14 mouse cellular contexts compared by ENCODE assay signal in the genomic region with DNA sequence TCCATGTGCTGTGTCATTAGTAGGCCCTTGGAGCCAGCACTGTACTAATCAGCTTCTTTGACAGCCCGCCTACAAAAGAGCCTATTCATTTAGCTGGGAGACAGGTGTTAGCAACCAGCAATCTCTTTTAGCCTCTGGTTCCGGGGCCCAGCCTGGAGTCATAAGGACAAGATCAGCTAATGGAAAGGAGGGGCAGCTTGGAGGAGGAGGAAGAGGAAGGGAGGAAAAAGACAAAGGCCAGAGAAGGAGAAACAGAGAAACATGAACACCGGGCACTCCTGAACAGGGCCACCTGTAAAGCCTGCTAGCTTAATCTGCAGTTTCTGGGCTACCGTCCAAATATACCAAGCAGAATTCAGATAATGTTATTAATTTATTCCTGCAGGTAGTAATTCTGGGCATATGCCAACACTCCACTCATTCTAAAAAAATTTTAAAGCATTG. TPM values are rescaled to one million over a fixed set of nuclear protein-coding genes. Genes with fewer than 3 reads are reported as not detected.
A peak's percentile ranks its signal among the peaks of the same experiment; 100 is the strongest.
DNase-seq lines count a peak whose midpoint lies in the region; ATAC-seq and TF ChIP-seq lines count a peak whose summit lies in the region.
"Had no signal": no experiment of that assay in that cellular context is flagged by ENCODE, and none has a peak within 500 bp of the region (broad histone marks: within the 10 kb centered on the region; RNA-seq: fewer than 3 reads in every experiment).

No protein-coding gene starts in this region.

- TF ChIP-seq POLR2A in lung, adult 2 months (IDR thresholded peaks at IDR 0.05; ENCODE audit: borderline replicate concordance, extremely low read depth, low read depth, low read length) = no peak

- no peaks in the 10 kb centered on the region for H3K36me3 ChIP-seq in embryonic facial prominence, embryonic 14.5 days (ENCODE audit: control insufficient read depth, insufficient read depth, low read length)
- H3K36me3 ChIP-seq in embryonic facial prominence, embryonic 10.5 days (replicated peaks) = no peaks in the 10 kb centered on the region
- H3K36me3 ChIP-seq in liver, embryonic 11.5 days (ENCODE audit: control insufficient read depth, insufficient read depth, low read length) = no peaks in the 10 kb centered on the region
- H3K36me3 ChIP-seq: heart, embryonic 13.5 days had no signal

- no peaks in the 10 kb centered on the region for H3K9me3 ChIP-seq in embryonic facial prominence, embryonic 14.5 days (ENCODE audit: control insufficient read depth, low read length)
- H3K9me3 ChIP-seq in embryonic facial prominence, embryonic 10.5 days = no peaks in the 10 kb centered on the region
- no peaks in the 10 kb centered on the region for H3K9me3 ChIP-seq in liver, embryonic 11.5 days (ENCODE audit: control insufficient read depth, low read length)
- H3K9me3 ChIP-seq: heart, embryonic 13.5 days had no signal

- peak; percentile 55; the same call in 1 of the 2 replicates for ATAC-seq in embryonic facial prominence, embryonic 14.5 days (ENCODE audit: low read depth)
- ATAC-seq in liver, embryonic 11.5 days (replicated peaks; ENCODE audit: low FRiP score) = peak; percentile 40; the same call in 1 of the 2 replicates

- TF ChIP-seq CTCF in lung, adult 2 months (IDR thresholded peaks at IDR 0.05; ENCODE audit: insufficient read depth, low read length) = no peak

- H3K27ac ChIP-seq in embryonic facial prominence, embryonic 14.5 days (replicated peaks; ENCODE audit: low read depth, low read length) = no peak overlapping the region
- no peak overlapping the region for H3K27ac ChIP-seq in embryonic facial prominence, embryonic 10.5 days (replicated peaks)
- H3K27ac ChIP-seq in liver, embryonic 11.5 days (ENCODE audit: low read depth, low read length) = peak overlapping the region; percentile 44; the same call in 1 of the 2 replicates
- H3K27ac ChIP-seq: heart, embryonic 13.5 days; macrophage had no signal

- peak; percentile 29 for DNase-seq in embryonic facial prominence, embryonic 14.5 days (ENCODE audit: low spot score)
- no peak for DNase-seq in embryonic facial prominence, embryonic 10.5 days (ENCODE audit: low spot score)
- DNase-seq in retina, postnatal 1 day = peak; percentile 75
- no peak for DNase-seq in retina, embryonic 14.5 days (ENCODE audit: low spot score)
- no peak for DNase-seq in liver, embryonic 11.5 days (ENCODE audit: low spot score)
- no peak for DNase-seq in lung, adult 2 months
- DNase-seq in gastrocnemius, adult 8-10 months (ENCODE audit: low spot score in 2 of 2) = no peak
- DNase-seq in cerebellum, postnatal 4 days (ENCODE audit: low spot score in 2 of 2) = no peak
- DNase-seq: adrenal gland, adult 2 months; cerebellum, postnatal 25 days had no signal

- H3K9ac ChIP-seq in embryonic facial prominence, embryonic 14.5 days (ENCODE audit: low read depth, low read length) = no peak overlapping the region
- no peak overlapping the region for H3K9ac ChIP-seq in liver, embryonic 11.5 days (ENCODE audit: low read depth, low read length)
- H3K9ac ChIP-seq: heart, embryonic 13.5 days had no signal

- 40% methylated on average over 4 of the region's 4 CpGs for WGBS in embryonic facial prominence, embryonic 14.5 days
- WGBS in embryonic facial prominence, embryonic 10.5 days = 62% methylated on average over 4 of the region's 4 CpGs
- 65% methylated on average over 4 of the region's 4 CpGs for WGBS in liver, embryonic 11.5 days
- WGBS in lung, adult 2 months = 63% methylated on average over 4 of the region's 4 CpGs

- H3K4me1 ChIP-seq in embryonic facial prominence, embryonic 14.5 days (ENCODE audit: control insufficient read depth, insufficient read depth, low read length) = no peaks in the 10 kb centered on the region
- peaks cover 10% of the 10 kb centered on the region for H3K4me1 ChIP-seq in embryonic facial prominence, embryonic 10.5 days
- H3K4me1 ChIP-seq in liver, embryonic 11.5 days (replicated peaks; ENCODE audit: control insufficient read depth, insufficient read depth, low read length) = peaks cover 32% of the 10 kb centered on the region
- peaks cover 4% of the 10 kb centered on the region for H3K4me1 ChIP-seq in lung, adult 2 months (ENCODE audit: control insufficient read depth, insufficient read depth, low read length)

- H3K27me3 ChIP-seq in embryonic facial prominence, embryonic 14.5 days (replicated peaks; ENCODE audit: control insufficient read depth, insufficient read depth, low read length) = no peaks in the 10 kb centered on the region
- H3K27me3 ChIP-seq in embryonic facial prominence, embryonic 10.5 days (replicated peaks; ENCODE audit: low read depth, poor library complexity, severe bottlenecking) = no peaks in the 10 kb centered on the region
- no peaks in the 10 kb centered on the region for H3K27me3 ChIP-seq in liver, embryonic 11.5 days (replicated peaks; ENCODE audit: control insufficient read depth, insufficient read depth, low read length)
- H3K27me3 ChIP-seq: heart, embryonic 13.5 days had no signal

- H3K4me3 ChIP-seq in embryonic facial prominence, embryonic 14.5 days (ENCODE audit: low read depth, low read length) = no peak overlapping the region
- H3K4me3 ChIP-seq in embryonic facial prominence, embryonic 10.5 days = no peak overlapping the region
- no peak overlapping the region for H3K4me3 ChIP-seq in liver, embryonic 11.5 days (ENCODE audit: low read depth, low read length)
- no peak overlapping the region for H3K4me3 ChIP-seq in lung, adult 2 months (replicated peaks; ENCODE audit: extremely low read depth, low read depth, low read length)
- H3K4me3 ChIP-seq: heart, embryonic 13.5 days had no signal

- H3K4me2 ChIP-seq in embryonic facial prominence, embryonic 14.5 days (ENCODE audit: low read depth, low read length) = no peak overlapping the region
- H3K4me2 ChIP-seq in liver, embryonic 11.5 days = no peak overlapping the region
- H3K4me2 ChIP-seq: heart, embryonic 13.5 days had no signal

RNA-seq across cellular contexts. Expression of a gene that starts 7.5 kb away (rescaled TPM):
- polyA plus RNA-seq in embryonic facial prominence, embryonic 14.5 days (2014; fragmentation: Nextera tagmentation; extraction: Ambion mirVana) = 9.7 and 10.2 TPM in 2 replicates
- 11.3 and 11.5 TPM in 2 replicates for polyA plus RNA-seq in embryonic facial prominence, embryonic 10.5 days (2016; fragmentation: Nextera tagmentation; extraction: Ambion mirVana)
- 27.5 and 29.7 TPM in 2 replicates for polyA plus RNA-seq in liver, embryonic 11.5 days (2014; fragmentation: Nextera tagmentation; extraction: Ambion mirVana)
- polyA plus RNA-seq in lung, adult 2 months (2012; rRNA removed) = 9.5 and 10.4 TPM in 2 replicates
- 1 to 10 TPM; 7.5 to 9.7 (median 8.8) TPM for total RNA-seq in gastrocnemius, adult 8-10 months (2022)

RNA-seq across cellular contexts. Expression of a gene that starts 26.9 kb away (rescaled TPM):
- 14.5 and 15.0 TPM in 2 replicates for polyA plus RNA-seq in embryonic facial prominence, embryonic 14.5 days (2014; fragmentation: Nextera tagmentation; extraction: Ambion mirVana)
- polyA plus RNA-seq in embryonic facial prominence, embryonic 10.5 days (2016; fragmentation: Nextera tagmentation; extraction: Ambion mirVana) = 13.7 and 14.7 TPM in 2 replicates
- polyA plus RNA-seq in liver, embryonic 11.5 days (2014; fragmentation: Nextera tagmentation; extraction: Ambion mirVana) = 14.4 and 14.8 TPM in 2 replicates
- 9.3 and 11.7 TPM in 2 replicates for polyA plus RNA-seq in lung, adult 2 months (2012; rRNA removed)
- total RNA-seq in gastrocnemius, adult 8-10 months (2022) = 1 to 10 TPM; 3.1 to 4.1 (median 3.6) TPM

RNA-seq across cellular contexts. Expression of a gene that starts 28.4 kb away (rescaled TPM):
- 0.30 and 0.47 TPM in 2 replicates for polyA plus RNA-seq in embryonic facial prominence, embryonic 14.5 days (2014; fragmentation: Nextera tagmentation; extraction: Ambion mirVana)
- polyA plus RNA-seq in embryonic facial prominence, embryonic 10.5 days (2016; fragmentation: Nextera tagmentation; extraction: Ambion mirVana) = 0.26 and 0.35 TPM in 2 replicates
- polyA plus RNA-seq in liver, embryonic 11.5 days (2014; fragmentation: Nextera tagmentation; extraction: Ambion mirVana) = 0.13 and 0.15 TPM in 2 replicates
- 0.08 and 0.11 TPM in 2 replicates for polyA plus RNA-seq in lung, adult 2 months (2012; rRNA removed)
- total RNA-seq in gastrocnemius, adult 8-10 months (2022) = not detected
- total RNA-seq: left cerebral cortex, postnatal 36 days; neutrophil, adult 5-6 weeks had no signal
- polyA plus RNA-seq: macrophage had no signal

RNA-seq across cellular contexts. Expression of a gene that starts 44.7 kb away (rescaled TPM):
- 24.3 and 30.7 TPM in 2 replicates for polyA plus RNA-seq in embryonic facial prominence, embryonic 14.5 days (2014; fragmentation: Nextera tagmentation; extraction: Ambion mirVana)
- 41.2 and 45.6 TPM in 2 replicates for polyA plus RNA-seq in embryonic facial prominence, embryonic 10.5 days (2016; fragmentation: Nextera tagmentation; extraction: Ambion mirVana)
- polyA plus RNA-seq in liver, embryonic 11.5 days (2014; fragmentation: Nextera tagmentation; extraction: Ambion mirVana) = 43.4 and 44.9 TPM in 2 replicates
- 28.2 and 29.1 TPM in 2 replicates for polyA plus RNA-seq in lung, adult 2 months (2012; rRNA removed)
- 10 to 100 TPM in 3 of 4 experiments, 1 to 10 TPM in 1; 9.0 to 12.9 (median 10.9) TPM for total RNA-seq in gastrocnemius, adult 8-10 months (2022)

RNA-seq across cellular contexts. Expression of a gene that starts 46.8 kb away (rescaled TPM):
- 37.1 and 44.5 TPM in 2 replicates for polyA plus RNA-seq in embryonic facial prominence, embryonic 14.5 days (2014; fragmentation: Nextera tagmentation; extraction: Ambion mirVana)
- 0.32 and 0.91 TPM in 2 replicates for polyA plus RNA-seq in embryonic facial prominence, embryonic 10.5 days (2016; fragmentation: Nextera tagmentation; extraction: Ambion mirVana)
- polyA plus RNA-seq in liver, embryonic 11.5 days (2014; fragmentation: Nextera tagmentation; extraction: Ambion mirVana) = 1.8 and 4.5 TPM in 2 replicates
- polyA plus RNA-seq in lung, adult 2 months (2012; rRNA removed) = 19.0 and 20.0 TPM in 2 replicates
- total RNA-seq in gastrocnemius, adult 8-10 months (2022) = 100 to 1,000 TPM; 184 to 219 (median 203) TPM
- total RNA-seq: neutrophil, adult 5-6 weeks had no signal
- polyA plus RNA-seq: macrophage had no signal

Comparison
In these comparisons a context has a peak if more than half of its experiments do, and no peak if none do; other contexts are left out.
1. DNase-seq: peak in embryonic facial prominence, embryonic 14.5 days (single experiment) and retina, postnatal 1 day (single experiment); none in embryonic facial prominence, embryonic 10.5 days (single experiment), retina, embryonic 14.5 days (single experiment), liver, embryonic 11.5 days (single experiment), lung, adult 2 months (single experiment), gastrocnemius, adult 8-10 months (0 of 2) and cerebellum, postnatal 4 days (0 of 2).